Mouse (Mus musculus): ENCODE data around the gene Herc3. TPM values are rescaled to one million over a fixed set of nuclear protein-coding genes. Genes with fewer than 3 reads are reported as not detected.

Herc3 gene
- total and polyA plus RNA-seq, 3 experiments = 0.35 to 5.8 (median 0.53) TPM

DNA sequence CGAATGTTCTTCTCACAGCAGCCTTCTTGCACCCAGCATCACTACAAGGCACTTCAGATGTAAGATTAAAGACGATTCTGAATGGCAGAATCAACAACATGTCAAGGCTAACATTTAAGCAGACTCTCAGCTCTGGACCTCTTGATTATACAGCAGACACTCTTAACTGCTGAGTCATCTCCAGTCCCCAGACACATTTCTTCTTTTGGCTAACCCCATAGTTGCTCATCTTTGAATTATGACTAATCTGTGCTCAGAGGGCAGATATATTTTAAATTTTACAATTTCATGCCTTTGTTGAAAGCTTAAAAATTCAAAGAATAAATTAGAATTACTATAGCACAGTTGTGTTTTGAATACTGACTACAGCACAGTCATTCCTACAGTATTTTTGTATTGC lies 9.9 kb downstream of the Herc3 start:
- Histone ChIP-seq H3K36me3 (replicated peaks) (no peaks in the 10 kb centered on the region), H3K4me3 (ENCODE audit: low read depth, low read length) (no peak overlapping the region), H3K9me3 (replicated peaks) (no peaks in the 10 kb centered on the region), H3K4me1 (ENCODE audit: insufficient read depth, low read depth, low read length) (no peaks in the 10 kb centered on the region), H3K27me3 (ENCODE audit: insufficient read depth, low read length) (no peaks in the 10 kb centered on the region)
- no peak for TF ChIP-seq GATA2 (IDR thresholded peaks at IDR 0.05; ENCODE audit: borderline replicate concordance, low read depth, low read length)
- TF ChIP-seq CTCF (IDR thresholded peaks at IDR 0.05; ENCODE audit: low read depth, low read length) = no peak
- no peak for TF ChIP-seq GATA1 (IDR thresholded peaks at IDR 0.05; ENCODE audit: borderline replicate concordance, low read length)
- TF ChIP-seq TAL1 (conservative IDR thresholded peaks at IDR 0.05; ENCODE audit: low read depth, low read length) = no peak
- TF ChIP-seq POLR2AphosphoS5 (IDR thresholded peaks at IDR 0.05; ENCODE audit: insufficient replicate concordance, low read depth, low read length) = no peak
- DNase-seq (ENCODE audit: low spot score) (no peak), ATAC-seq (ENCODE audit: extremely low read depth, insufficient number of reproducible peaks, low FRiP score, poor library complexity, severe bottlenecking) (peak; percentile 22; the same call in 1 of the 2 replicates)

DNA sequence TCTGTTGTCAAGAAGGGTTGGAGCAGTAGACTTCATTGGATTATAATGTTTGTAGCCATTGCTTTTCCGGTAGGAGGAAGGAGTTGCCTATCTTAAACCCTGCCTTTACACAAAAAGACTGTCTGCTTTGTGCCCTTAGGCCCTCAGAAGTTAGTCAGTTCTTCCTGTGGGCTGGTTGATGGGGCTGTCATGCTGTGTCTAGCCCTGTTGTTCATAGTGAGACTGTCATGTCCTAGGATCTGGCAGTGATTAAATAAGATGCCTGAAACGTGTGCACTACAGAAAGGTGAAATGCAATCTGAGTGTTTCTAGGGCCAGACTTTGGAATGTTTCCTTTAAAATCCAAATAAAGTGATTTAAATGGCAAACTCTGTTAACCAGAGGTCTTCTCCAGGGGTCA lies 10.9 kb downstream of the Herc3 start:
- Histone ChIP-seq H3K36me3 (replicated peaks) (no peaks in the 10 kb centered on the region), H3K27me3 (ENCODE audit: insufficient read depth, low read length) (no peaks in the 10 kb centered on the region), H3K9me3 (replicated peaks) (no peaks in the 10 kb centered on the region), H3K4me3 (ENCODE audit: low read depth, low read length) (no peak overlapping the region), H3K4me1 (ENCODE audit: insufficient read depth, low read depth, low read length) (no peaks in the 10 kb centered on the region)
- no peak for TF ChIP-seq TAL1 (conservative IDR thresholded peaks at IDR 0.05; ENCODE audit: low read depth, low read length)
- no peak for TF ChIP-seq CTCF (IDR thresholded peaks at IDR 0.05; ENCODE audit: low read depth, low read length)
- no peak for TF ChIP-seq POLR2AphosphoS5 (IDR thresholded peaks at IDR 0.05; ENCODE audit: insufficient replicate concordance, low read depth, low read length)
- TF ChIP-seq GATA2 (IDR thresholded peaks at IDR 0.05; ENCODE audit: borderline replicate concordance, low read depth, low read length) = no peak
- no peak for TF ChIP-seq GATA1 (IDR thresholded peaks at IDR 0.05; ENCODE audit: borderline replicate concordance, low read length)
- ATAC-seq (ENCODE audit: extremely low read depth, insufficient number of reproducible peaks, low FRiP score, poor library complexity, severe bottlenecking) (no peak), DNase-seq (ENCODE audit: low spot score) (no peak)

DNA sequence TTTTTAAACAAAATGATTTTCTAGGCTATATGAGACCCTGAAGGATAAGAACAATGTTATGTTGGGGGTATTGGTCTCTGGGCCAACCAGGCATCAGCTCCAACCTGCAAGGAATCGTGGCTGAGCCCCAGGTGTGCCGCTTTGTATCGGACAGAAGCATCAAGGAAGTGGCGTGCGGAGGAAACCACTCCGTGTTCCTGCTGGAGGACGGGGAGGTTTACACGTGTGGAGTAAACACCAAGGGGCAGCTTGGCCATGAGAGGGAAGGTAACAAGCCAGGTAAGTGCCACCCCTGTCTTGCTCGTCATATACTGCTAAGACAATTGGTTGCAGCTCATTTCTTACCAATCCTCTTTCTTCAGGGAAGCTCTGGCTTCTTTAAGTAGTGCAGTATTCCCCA lies 12.3 kb downstream of the Herc3 start:
- ATAC-seq (ENCODE audit: extremely low read depth, insufficient number of reproducible peaks, low FRiP score, poor library complexity, severe bottlenecking) (no peak), DNase-seq (ENCODE audit: low spot score) (no peak)
- Histone ChIP-seq H3K36me3 (replicated peaks) (no peaks in the 10 kb centered on the region), H3K4me3 (ENCODE audit: low read depth, low read length) (no peak overlapping the region), H3K27me3 (ENCODE audit: insufficient read depth, low read length) (no peaks in the 10 kb centered on the region), H3K4me1 (ENCODE audit: insufficient read depth, low read depth, low read length) (no peaks in the 10 kb centered on the region), H3K9me3 (replicated peaks) (no peaks in the 10 kb centered on the region)
- no peak for TF ChIP-seq CTCF (IDR thresholded peaks at IDR 0.05; ENCODE audit: low read depth, low read length)
- TF ChIP-seq GATA2 (IDR thresholded peaks at IDR 0.05; ENCODE audit: borderline replicate concordance, low read depth, low read length) = no peak
- no peak for TF ChIP-seq POLR2AphosphoS5 (IDR thresholded peaks at IDR 0.05; ENCODE audit: insufficient replicate concordance, low read depth, low read length)
- no peak for TF ChIP-seq TAL1 (conservative IDR thresholded peaks at IDR 0.05; ENCODE audit: low read depth, low read length)
- no peak for TF ChIP-seq GATA1 (IDR thresholded peaks at IDR 0.05; ENCODE audit: borderline replicate concordance, low read length)

GRCm38 (mm10) chr6:58844188-58844822 lies 13.0 kb downstream of the Herc3 start:
- no peaks in the 10 kb centered on the region for H3K36me3 ChIP-seq (replicated peaks)
- no peak for DNase-seq (ENCODE audit: low spot score)
- H3K9me3 ChIP-seq (replicated peaks) = no peaks in the 10 kb centered on the region
- no peak overlapping the region for H3K4me3 ChIP-seq (ENCODE audit: low read depth, low read length)
- no peaks in the 10 kb centered on the region for H3K27me3 ChIP-seq (ENCODE audit: insufficient read depth, low read length)
- H3K4me1 ChIP-seq (ENCODE audit: insufficient read depth, low read depth, low read length) = no peaks in the 10 kb centered on the region
- TF ChIP-seq TAL1 (conservative IDR thresholded peaks at IDR 0.05; ENCODE audit: low read depth, low read length) = no peak
- no peak for TF ChIP-seq GATA1 (IDR thresholded peaks at IDR 0.05; ENCODE audit: borderline replicate concordance, low read length)
- TF ChIP-seq CTCF (IDR thresholded peaks at IDR 0.05; ENCODE audit: low read depth, low read length) = no peak
- no peak for TF ChIP-seq GATA2 (IDR thresholded peaks at IDR 0.05; ENCODE audit: borderline replicate concordance, low read depth, low read length)
- TF ChIP-seq POLR2AphosphoS5 (IDR thresholded peaks at IDR 0.05; ENCODE audit: insufficient replicate concordance, low read depth, low read length) = no peak
- no peak for ATAC-seq (ENCODE audit: extremely low read depth, insufficient number of reproducible peaks, low FRiP score, poor library complexity, severe bottlenecking)

DNA sequence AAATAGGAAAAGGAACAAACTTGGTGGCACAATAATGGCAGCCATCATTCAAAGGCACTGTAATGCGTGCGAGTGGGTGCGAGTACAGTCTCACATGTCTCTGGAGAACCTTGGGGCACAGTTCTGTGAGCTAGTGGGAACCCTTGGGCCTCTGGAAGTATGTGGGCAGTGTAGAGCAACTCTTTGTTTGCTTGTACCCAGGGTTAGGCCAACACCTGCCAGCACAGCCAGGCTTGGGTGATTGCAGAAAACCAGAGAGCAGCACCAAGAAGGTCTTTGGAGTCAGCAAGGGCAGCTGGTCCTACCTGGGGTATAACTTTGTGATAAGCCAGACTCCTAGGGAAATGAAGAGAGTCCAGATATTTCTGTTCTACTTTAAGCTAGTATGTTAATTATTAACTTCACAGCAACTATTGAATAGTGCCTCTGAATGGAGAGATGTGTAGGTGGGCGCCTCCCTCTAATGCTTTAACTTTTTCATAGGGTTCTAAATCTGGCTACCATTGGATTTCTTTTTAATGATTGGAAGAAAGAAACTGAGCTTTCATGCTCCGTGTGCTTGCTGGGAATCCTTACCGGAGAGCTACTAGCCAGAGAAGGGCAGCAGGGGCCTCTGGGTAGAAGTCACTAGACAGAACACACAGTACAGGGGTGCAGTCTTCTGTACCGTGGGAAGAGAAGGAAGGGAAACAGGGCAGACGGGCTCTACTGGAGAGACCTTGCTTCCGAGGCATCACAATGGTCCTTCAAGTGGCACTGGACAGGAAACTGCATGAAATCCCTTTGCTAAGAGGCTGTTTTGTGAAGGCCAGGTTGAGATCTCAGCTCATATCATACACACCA lies 15.8 kb downstream of the Herc3 start:
- Histone ChIP-seq H3K9me3 (replicated peaks) (no peaks in the 10 kb centered on the region), H3K27me3 (ENCODE audit: insufficient read depth, low read length) (no peaks in the 10 kb centered on the region), H3K36me3 (replicated peaks) (no peaks in the 10 kb centered on the region), H3K4me1 (ENCODE audit: insufficient read depth, low read depth, low read length) (no peaks in the 10 kb centered on the region), H3K4me3 (ENCODE audit: low read depth, low read length) (no peak overlapping the region)
- DNase-seq (ENCODE audit: low spot score) (no peak), ATAC-seq (ENCODE audit: extremely low read depth, insufficient number of reproducible peaks, low FRiP score, poor library complexity, severe bottlenecking) (no peak)
- TF ChIP-seq CTCF (IDR thresholded peaks at IDR 0.05; ENCODE audit: low read depth, low read length) (no peak), GATA1 (IDR thresholded peaks at IDR 0.05; ENCODE audit: borderline replicate concordance, low read length) (no peak), POLR2AphosphoS5 (IDR thresholded peaks at IDR 0.05; ENCODE audit: insufficient replicate concordance, low read depth, low read length) (no peak), GATA2 (IDR thresholded peaks at IDR 0.05; ENCODE audit: borderline replicate concordance, low read depth, low read length) (no peak), TAL1 (conservative IDR thresholded peaks at IDR 0.05; ENCODE audit: low read depth, low read length) (no peak)

GRCm38 (mm10) chr6:58847836-58848235 lies 16.6 kb downstream of the Herc3 start:
- no peaks in the 10 kb centered on the region for H3K9me3 ChIP-seq (replicated peaks)
- DNase-seq (ENCODE audit: low spot score) (no peak), ATAC-seq (ENCODE audit: extremely low read depth, insufficient number of reproducible peaks, low FRiP score, poor library complexity, severe bottlenecking) (no peak)
- no peak for TF ChIP-seq GATA1 (IDR thresholded peaks at IDR 0.05; ENCODE audit: borderline replicate concordance, low read length)
- TF ChIP-seq TAL1 (conservative IDR thresholded peaks at IDR 0.05; ENCODE audit: low read depth, low read length) = no peak
- no peak for TF ChIP-seq POLR2AphosphoS5 (IDR thresholded peaks at IDR 0.05; ENCODE audit: insufficient replicate concordance, low read depth, low read length)
- no peak for TF ChIP-seq CTCF (IDR thresholded peaks at IDR 0.05; ENCODE audit: low read depth, low read length)
- TF ChIP-seq GATA2 (IDR thresholded peaks at IDR 0.05; ENCODE audit: borderline replicate concordance, low read depth, low read length) = no peak
- H3K4me1 ChIP-seq (ENCODE audit: insufficient read depth, low read depth, low read length) = no peaks in the 10 kb centered on the region
- no peaks in the 10 kb centered on the region for H3K36me3 ChIP-seq (replicated peaks)
- H3K27me3 ChIP-seq (ENCODE audit: insufficient read depth, low read length) = no peaks in the 10 kb centered on the region
- H3K4me3 ChIP-seq (ENCODE audit: low read depth, low read length) = no peak overlapping the region

Data from G1E (cell line).